Mouse (Mus musculus): ENCODE results near the gene AU022252.
A peak's percentile ranks its signal among the peaks of the same experiment; 100 is the strongest.
"Not testable (repeated sequence)": the region's sequence is repeated elsewhere in the genome, so short reads cannot be mapped to it uniquely, and the experiment has no call there.

Gene AU022252

GRCm38 (mm10) chr4:119232410-119233255 is at the start of gene AU022252, which contains the start of gene P3h1:
Gene AU022252 (minus strand): TSS chr4:119232712.
Gene P3h1 (plus strand): TSS chr4:119232915.
- peak; percentile 99 for DNase-seq (ENCODE audit: low read depth)

GRCm38 (mm10) chr4:119278784-119279183 is 46.3 kb upstream of the AU022252 start:
- DNase-seq (ENCODE audit: low read depth), result not testable (repeated sequence)

- DNase-seq (ENCODE audit: low read depth), result no peak
These were observed 43.2 kb upstream of the AU022252 start for GRCm38 (mm10) chr4:119275726-119276125.

GRCm38 (mm10) chr4:119275226-119275625 is 42.7 kb upstream of the AU022252 start:
- DNase-seq (ENCODE audit: low read depth), result peak; percentile 27

GRCm38 (mm10) chr4:119274627-119275026 is 42.1 kb upstream of the AU022252 start:
- peak; percentile 33 for DNase-seq (ENCODE audit: low read depth)

- DNase-seq (ENCODE audit: low read depth), result no peak
These were observed 34.1 kb upstream of the AU022252 start for GRCm38 (mm10) chr4:119266606-119267005.

GRCm38 (mm10) chr4:119263459-119263858 is 30.9 kb upstream of the AU022252 start:
- no peak for DNase-seq (ENCODE audit: low read depth)

GRCm38 (mm10) chr4:119262483-119262882 is 30.0 kb upstream of the AU022252 start:
- DNase-seq (ENCODE audit: low read depth), result no peak

GRCm38 (mm10) chr4:119261087-119261713 is 28.7 kb upstream of the AU022252 start:
- DNase-seq (ENCODE audit: low read depth), result no peak

- DNase-seq (ENCODE audit: low read depth), result no peak
These were observed 27.1 kb upstream of the AU022252 start for GRCm38 (mm10) chr4:119259344-119260254.

- no peak for DNase-seq (ENCODE audit: low read depth)
These were observed 24.6 kb upstream of the AU022252 start for GRCm38 (mm10) chr4:119257083-119257482.

GRCm38 (mm10) chr4:119255351-119255750 is 22.8 kb upstream of the AU022252 start, which contains the start of gene Cldn19:
Gene Cldn19 (plus strand): TSS chr4:119255414.
- DNase-seq (ENCODE audit: low read depth), result no peak

- no peak for DNase-seq (ENCODE audit: low read depth)
These were observed 21.6 kb upstream of the AU022252 start for GRCm38 (mm10) chr4:119254012-119254618.

GRCm38 (mm10) chr4:119252025-119252808 is 19.7 kb upstream of the AU022252 start:
- DNase-seq (ENCODE audit: low read depth), result no peak

- no peak for DNase-seq (ENCODE audit: low read depth)
These were observed 16.0 kb upstream of the AU022252 start for GRCm38 (mm10) chr4:119248407-119248965.

GRCm38 (mm10) chr4:119247462-119248235 is 15.1 kb upstream of the AU022252 start:
- DNase-seq (ENCODE audit: low read depth), result peak; percentile 58

GRCm38 (mm10) chr4:119246688-119247225 is 14.2 kb upstream of the AU022252 start:
- DNase-seq (ENCODE audit: low read depth), result no peak

GRCm38 (mm10) chr4:119245961-119246360 is 13.4 kb upstream of the AU022252 start:
- no peak for DNase-seq (ENCODE audit: low read depth)

- no peak for DNase-seq (ENCODE audit: low read depth)
These were observed 13.0 kb upstream of the AU022252 start for GRCm38 (mm10) chr4:119245556-119245955.
